Mouse (Mus musculus) ES-E14 (cell line): Measurements from ENCODE around the gene Sult4a1.

Experiments
- CHD2 ChIP-seq: IDR thresholded peaks from 2 replicates; pipeline ENCODE4 v1.6.1; 2014; ENCODE audit warnings: mild to moderate bottlenecking, low read depth, low read length, inconsistent platforms
- HCFC1 ChIP-seq: IDR thresholded peaks from 2 replicates; pipeline ENCODE4 v1.6.1; 2012; ENCODE audit warnings: low read length, inconsistent platforms, borderline replicate concordance; ENCODE audit not compliant: insufficient read depth
- MAFK ChIP-seq: IDR thresholded peaks from 2 replicates; pipeline ENCODE4 v1.6.1; 2014; ENCODE audit warnings: mild to moderate bottlenecking, low read depth, low read length, inconsistent platforms; ENCODE audit not compliant: insufficient read depth
- ZC3H11A ChIP-seq: IDR thresholded peaks from 2 replicates; pipeline ENCODE4 v1.6.1; 2012; ENCODE audit warnings: low read depth, mild to moderate bottlenecking, inconsistent platforms, low read length, borderline replicate concordance
- ZNF384 ChIP-seq: IDR thresholded peaks from 2 replicates; pipeline ENCODE4 v1.6.1; 2012; ENCODE audit warnings: low read depth, low read length, inconsistent platforms

DNA sequence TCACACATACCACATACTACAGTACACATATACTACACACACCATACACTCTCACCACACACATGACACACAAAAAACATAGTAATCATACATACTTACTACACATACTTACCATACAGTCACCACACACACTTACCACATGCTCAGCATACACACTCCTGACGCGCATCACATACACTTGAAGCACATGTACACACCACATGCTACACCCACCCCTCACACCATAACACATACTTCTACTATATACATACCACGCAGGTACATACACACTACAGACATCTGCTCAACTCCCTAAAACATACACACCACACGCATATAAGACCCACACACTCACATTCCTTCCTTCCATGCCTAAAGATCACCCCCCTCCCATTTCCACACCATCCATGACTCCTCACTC, 52.3 kb downstream of the Sult4a1 start:
- TF ChIP-seq CHD2 = no peak
- no peak for TF ChIP-seq ZNF384
- no peak for TF ChIP-seq ZC3H11A
- no peak for TF ChIP-seq HCFC1
- TF ChIP-seq MAFK = no peak
